Mouse (Mus musculus) kidney, postnatal 0 days (tissue): ENCODE data around the gene Gnaq. TPM values are rescaled to one million over a fixed set of nuclear protein-coding genes. Genes with fewer than 3 reads are reported as not detected.

Experiments
- ATAC-seq: fragments of 200-750 bp; cut with Nextera tagmentation; replicated peaks from 2 replicates; pipeline ENCODE4 v1.8.0; 2017; ENCODE audit warnings: low read depth, moderate number of reproducible peaks, moderate TSS enrichment, moderate library complexity; ENCODE audit not compliant: low FRiP score
- DNase-seq: peaks from one replicate; pipeline ENCODE4 v3.0.0-alpha.2; 2016; ENCODE audit warnings: low spot score
- H3K27ac ChIP-seq: fragments of 300-500 bp; sonication (generic); 2 replicates; pipeline ENCODE4 v1.5.1; 2014; ENCODE audit warnings: mild to moderate bottlenecking
- H3K27me3 ChIP-seq: fragments of 300-500 bp; sonication (generic); 2 replicates; pipeline ENCODE4 v1.6.1; 2014; ENCODE audit warnings: low read length, mixed read lengths; ENCODE audit not compliant: insufficient read depth
- H3K36me3 ChIP-seq: fragments of 300-500 bp; sonication (generic); 2 replicates; pipeline ENCODE4 v1.6.1; 2014; ENCODE audit warnings: low read length, mixed read lengths; ENCODE audit not compliant: insufficient read depth
- H3K4me1 ChIP-seq: fragments of 300-500 bp; sonication (generic); replicated peaks from 2 replicates; pipeline ENCODE4 v1.6.1; 2014; ENCODE audit warnings: antibody characterized with exemption, low read length, mixed read lengths; ENCODE audit not compliant: insufficient read depth
- H3K4me2 ChIP-seq: fragments of 300-500 bp; sonication (generic); 2 replicates; pipeline ENCODE4 v1.6.1; 2014; ENCODE audit warnings: mild to moderate bottlenecking, low read length, moderate library complexity, mixed read lengths
- H3K4me3 ChIP-seq: fragments of 300-500 bp; sonication (generic); replicated peaks from 2 replicates; pipeline ENCODE4 v1.5.1; 2014; ENCODE audit warnings: low read depth, low read length
- H3K9ac ChIP-seq: fragments of 300-500 bp; sonication (generic); 2 replicates; pipeline ENCODE4 v1.6.1; 2014; ENCODE audit warnings: low read depth, low read length
- H3K9me3 ChIP-seq: fragments of 300-500 bp; sonication (generic); replicated peaks from 2 replicates; pipeline ENCODE4 v1.6.1; 2016; ENCODE audit warnings: low read length, inconsistent platforms, mixed read lengths
- CTCF ChIP-seq: IDR thresholded peaks from 2 replicates; pipeline ENCODE4 v1.5.1; 2016; ENCODE audit warnings: antibody characterized with exemption, low read depth, mild to moderate bottlenecking, moderate library complexity
- WGBS: fragments of 180-500 bp; shearing (Covaris S2); extraction: QIAGEN DNeasy Blood & Tissue Kit; methylation state at CpG from one replicate; pipeline ENCODE4 v1.1.7; 2014; 5-methylcytosine and 5-hydroxymethylcytosine counted together
- polyA plus RNA-seq: library from polyadenylated mRNA; unstranded; fragments of >200 nt; fragmentation: Nextera tagmentation; extraction: Ambion mirVana; gene quantifications from 2 replicates; pipeline ENCODE4 v1.2.1, GENCODE M21; 2015

Gnaq gene
- polyA plus RNA-seq, 1 experiment from 2014 or later, result 27.2 TPM

GRCm38 (mm10) chr19:16238512-16238911 is 105.9 kb downstream of the Gnaq start:
- Histone ChIP-seq H3K27me3 (no peaks in the 10 kb centered on the region), H3K27ac (no peak overlapping the region), H3K36me3 (no peaks in the 10 kb centered on the region), H3K4me3 (no peak overlapping the region), H3K4me1 (peaks cover 16% of the 10 kb centered on the region; the same call in 1 of the 2 replicates), H3K9me3 (no peaks in the 10 kb centered on the region), H3K4me2 (no peak overlapping the region), H3K9ac (no peak overlapping the region)
- no peak for ATAC-seq
- DNase-seq, result no peak
- TF ChIP-seq CTCF, result no peak
- WGBS, result 64% methylated on average over 2 of the region's 2 CpGs

- no peak overlapping the region for H3K9ac ChIP-seq
- H3K27ac ChIP-seq, result no peak overlapping the region
- H3K27me3 ChIP-seq, result no peaks in the 10 kb centered on the region
- no peak overlapping the region for H3K4me2 ChIP-seq
- ATAC-seq (no peak), DNase-seq (no peak)
- H3K36me3 ChIP-seq, result no peaks in the 10 kb centered on the region
- TF ChIP-seq CTCF, result no peak
- 42% methylated on average over 3 of the region's 3 CpGs for WGBS
- no peaks in the 10 kb centered on the region for H3K9me3 ChIP-seq
- H3K4me1 ChIP-seq, result peaks cover 9% of the 10 kb centered on the region; the same call in 1 of the 2 replicates
- no peak overlapping the region for H3K4me3 ChIP-seq
Observed at GRCm38 (mm10) chr19:16242708-16243107, 110.1 kb downstream of the Gnaq start.

GRCm38 (mm10) chr19:16249025-16249424 is 116.4 kb downstream of the Gnaq start:
- no peak overlapping the region for H3K9ac ChIP-seq
- peaks cover 8% of the 10 kb centered on the region; the same call in 1 of the 2 replicates for H3K4me1 ChIP-seq
- ATAC-seq (no peak), DNase-seq (no peak)
- H3K36me3 ChIP-seq, result no peaks in the 10 kb centered on the region
- TF ChIP-seq CTCF, result no peak
- no peak overlapping the region for H3K4me2 ChIP-seq
- no peaks in the 10 kb centered on the region for H3K9me3 ChIP-seq
- H3K27ac ChIP-seq, result no peak overlapping the region
- 93% methylated on average over 2 of the region's 2 CpGs for WGBS
- H3K4me3 ChIP-seq, result no peak overlapping the region
- H3K27me3 ChIP-seq, result no peaks in the 10 kb centered on the region

GRCm38 (mm10) chr19:16250921-16251320 is 118.3 kb downstream of the Gnaq start:
- H3K27ac ChIP-seq, result peak overlapping the region; percentile 37
- H3K36me3 ChIP-seq, result no peaks in the 10 kb centered on the region
- peak overlapping the region; percentile 27; the same call in 1 of the 2 replicates for H3K4me2 ChIP-seq
- H3K27me3 ChIP-seq, result no peaks in the 10 kb centered on the region
- no peak overlapping the region for H3K4me3 ChIP-seq
- 50% methylated on average over 3 of the region's 3 CpGs for WGBS
- H3K4me1 ChIP-seq, result peaks cover 8% of the 10 kb centered on the region; the same call in 1 of the 2 replicates
- DNase-seq, result peak; percentile 74
- no peak for ATAC-seq
- H3K9ac ChIP-seq, result no peak overlapping the region
- no peak for TF ChIP-seq CTCF
- H3K9me3 ChIP-seq, result no peaks in the 10 kb centered on the region

- H3K9me3 ChIP-seq, result no peaks in the 10 kb centered on the region
- no peak overlapping the region for H3K27ac ChIP-seq
- no peak for DNase-seq
- H3K36me3 ChIP-seq, result no peaks in the 10 kb centered on the region
- H3K9ac ChIP-seq, result no peak overlapping the region
- H3K4me2 ChIP-seq, result no peak overlapping the region
- ATAC-seq, result no peak
- WGBS, result 55% methylated on average over 5 of the region's 5 CpGs
- peaks cover 8% of the 10 kb centered on the region; the same call in 1 of the 2 replicates for H3K4me1 ChIP-seq
- H3K4me3 ChIP-seq, result no peak overlapping the region
- H3K27me3 ChIP-seq, result no peaks in the 10 kb centered on the region
- no peak for TF ChIP-seq CTCF
Observed at GRCm38 (mm10) chr19:16251819-16252218, 119.2 kb downstream of the Gnaq start.

GRCm38 (mm10) chr19:16252696-16253095 is 120.1 kb downstream of the Gnaq start:
- ATAC-seq (no peak), DNase-seq (no peak)
- Histone ChIP-seq H3K27ac (no peak overlapping the region), H3K4me2 (no peak overlapping the region), H3K27me3 (no peaks in the 10 kb centered on the region), H3K9me3 (no peaks in the 10 kb centered on the region), H3K4me3 (no peak overlapping the region), H3K36me3 (no peaks in the 10 kb centered on the region), H3K9ac (no peak overlapping the region), H3K4me1 (peaks cover 8% of the 10 kb centered on the region; the same call in 1 of the 2 replicates)
- no peak for TF ChIP-seq CTCF
- WGBS, result 68% methylated on average over 4 of the region's 4 CpGs

- no peak overlapping the region for H3K4me3 ChIP-seq
- ATAC-seq (no peak), DNase-seq (no peak)
- no peak overlapping the region for H3K9ac ChIP-seq
- TF ChIP-seq CTCF, result no peak
- H3K27me3 ChIP-seq, result no peaks in the 10 kb centered on the region
- peaks cover 10% of the 10 kb centered on the region; the same call in 1 of the 2 replicates for H3K4me1 ChIP-seq
- 74% methylated on average over 1 of the region's 1 CpGs for WGBS
- no peak overlapping the region for H3K4me2 ChIP-seq
- no peaks in the 10 kb centered on the region for H3K9me3 ChIP-seq
- no peak overlapping the region; the same call in 1 of the 2 replicates for H3K27ac ChIP-seq
- no peaks in the 10 kb centered on the region for H3K36me3 ChIP-seq
Observed at GRCm38 (mm10) chr19:16254881-16255280, 122.2 kb downstream of the Gnaq start.
